Mouse (Mus musculus) kidney, postnatal 4 days (tissue): ENCODE measurements at regions not wholly inside any gene's neighbourhood (a gene's known extent, or its start where the extent isn't known, plus 50 kb on each side); places are given as distances from the start of the nearest gene placed in this dataset.

ENCODE experiments used
- DNase-seq, 2 experiments: peaks; one replicate each; pipeline ENCODE4 v3.0.0; 2021; ENCODE audit warnings: mixed read lengths in 2 of 2

DNA sequence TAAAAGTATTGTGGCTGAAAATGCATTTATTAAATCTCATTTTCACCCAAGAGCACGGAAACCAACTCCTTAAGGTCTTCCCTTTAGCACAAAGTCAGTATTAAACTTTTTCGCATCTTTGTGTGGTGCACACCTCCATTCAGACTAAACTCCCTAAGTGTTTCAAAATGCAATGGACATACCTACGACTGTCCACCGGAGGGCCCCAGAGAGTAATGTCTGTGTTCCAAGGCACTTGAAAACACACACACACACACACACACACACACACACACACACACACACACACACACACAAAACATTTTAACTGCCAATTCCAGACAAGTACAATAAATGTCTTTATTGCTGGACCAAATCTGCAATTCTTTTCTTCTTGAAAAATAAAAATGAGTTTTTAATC is 243.7 kb downstream of the Foxa2 start:
- peak; percentile 66 to 68 for DNase-seq

DNA sequence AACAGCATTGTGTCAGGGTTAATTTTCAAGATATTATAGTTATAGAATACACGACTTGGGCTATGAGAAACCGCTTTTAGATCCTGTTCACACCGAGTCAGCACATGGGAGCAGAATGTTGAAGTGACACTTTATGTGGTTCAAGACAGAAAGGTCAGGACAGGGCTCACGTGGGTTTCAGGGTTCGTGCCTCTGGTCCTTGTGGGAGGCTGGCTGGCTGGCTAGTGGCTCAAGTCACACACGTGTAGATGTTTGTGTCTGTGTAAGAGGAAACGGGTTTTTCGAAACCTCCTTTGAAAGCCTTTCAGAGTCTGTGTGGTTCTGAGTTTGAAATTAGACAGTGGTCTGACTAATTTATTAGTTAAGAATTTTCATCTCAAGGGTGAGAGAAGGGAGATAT is 255.3 kb downstream of the Foxa2 start:
- DNase-seq, result no peak

DNA sequence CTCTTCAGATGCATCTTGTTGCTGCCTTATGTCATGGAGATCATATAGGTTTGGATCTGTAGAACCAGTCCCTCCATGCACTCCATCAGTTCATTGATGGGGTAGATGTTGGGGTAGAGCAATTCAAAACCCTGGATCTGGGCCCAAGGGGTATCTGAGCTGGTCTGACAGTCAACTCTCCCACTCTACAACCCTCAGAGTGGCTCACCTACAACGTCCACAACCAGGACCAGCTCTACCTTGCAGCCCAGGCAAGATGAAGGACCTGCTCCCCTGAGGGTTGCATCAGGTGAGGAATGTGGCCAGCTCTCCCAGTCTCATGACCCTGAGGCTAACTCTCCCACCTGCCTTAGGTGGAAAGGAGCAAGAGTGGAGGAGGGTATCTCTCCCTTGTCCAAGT is 256.9 kb downstream of the Foxa2 start:
- DNase-seq, result no peak

DNA sequence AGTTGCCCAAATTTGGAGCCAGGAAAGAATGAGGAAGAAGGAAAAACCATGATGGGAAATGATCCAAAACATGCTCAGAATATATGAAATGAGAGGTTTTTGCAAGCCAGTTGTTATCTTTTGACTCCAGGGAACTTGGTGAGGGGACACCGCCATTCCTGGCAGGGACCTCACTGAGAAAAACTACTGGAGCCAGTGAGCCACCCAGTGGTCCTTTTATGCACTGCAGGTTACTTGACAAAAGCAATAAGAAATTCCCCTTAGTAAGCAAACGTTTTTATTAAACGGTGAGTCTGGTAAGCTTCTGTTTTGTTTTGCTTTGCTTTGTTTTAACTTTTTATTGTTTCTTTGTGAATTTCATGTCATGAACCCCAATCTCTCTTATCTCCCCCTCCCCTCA is 257.5 kb downstream of the Foxa2 start:
- DNase-seq, result peak; percentile 78 to 80

DNA sequence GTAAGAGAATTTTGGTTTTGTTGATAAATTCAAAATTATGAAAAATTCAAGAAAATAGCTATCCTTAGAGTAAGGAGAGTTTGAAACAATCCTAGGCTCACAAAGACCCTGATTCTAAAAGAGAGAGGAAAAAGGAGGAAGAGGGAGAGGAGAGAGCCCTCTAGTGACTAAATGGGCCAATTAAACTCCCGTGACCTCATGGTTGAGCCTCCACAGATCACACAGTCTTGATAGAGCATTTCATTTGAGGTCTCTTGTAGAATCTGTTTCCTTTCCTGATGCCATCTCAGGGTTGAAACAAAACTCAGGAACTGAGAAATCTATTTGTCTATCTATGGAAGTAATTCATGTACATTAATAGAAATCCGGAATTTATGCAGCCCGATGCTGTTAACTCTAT is 258.8 kb downstream of the Foxa2 start:
- DNase-seq, result no peak

DNA sequence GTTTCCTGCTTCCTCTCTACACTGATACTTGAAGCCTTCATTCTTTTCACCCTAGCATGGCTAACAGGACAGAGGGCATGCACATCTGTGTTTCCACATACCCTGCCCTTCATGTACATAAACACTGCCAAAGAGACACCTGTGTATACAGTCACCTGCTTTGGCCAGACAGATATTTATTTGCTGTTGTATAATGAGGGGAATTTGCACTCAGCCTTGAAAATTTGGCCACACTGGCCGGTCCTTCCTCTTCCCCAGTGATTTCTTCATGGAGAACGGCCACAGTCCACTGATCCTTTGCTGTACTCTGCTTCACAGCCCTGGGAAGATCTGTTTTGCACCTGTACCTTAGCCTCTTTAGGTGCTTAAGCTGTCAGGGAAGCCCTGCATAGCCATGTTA is 264.3 kb downstream of the Foxa2 start:
- no peak for DNase-seq

DNA sequence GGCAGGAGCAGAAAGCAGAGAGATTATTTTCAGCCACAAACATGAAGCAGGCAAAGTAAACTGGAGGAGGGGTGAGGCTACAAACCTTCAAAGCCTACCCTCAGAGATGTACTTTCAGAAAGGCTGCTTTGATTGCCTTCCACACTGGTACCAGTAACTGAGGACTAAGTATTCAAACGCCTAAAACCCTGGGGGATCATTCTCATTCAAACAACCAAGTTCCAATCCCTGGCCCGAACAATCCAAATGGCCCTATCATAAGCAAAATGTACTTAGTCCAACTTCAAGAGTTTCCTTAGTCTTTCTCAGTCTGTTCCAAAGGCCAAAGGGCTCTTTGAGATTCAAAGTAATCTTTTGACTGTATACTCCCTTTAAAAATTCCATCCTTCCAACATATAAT is 270.5 kb downstream of the Foxa2 start:
- DNase-seq, result no peak

DNA sequence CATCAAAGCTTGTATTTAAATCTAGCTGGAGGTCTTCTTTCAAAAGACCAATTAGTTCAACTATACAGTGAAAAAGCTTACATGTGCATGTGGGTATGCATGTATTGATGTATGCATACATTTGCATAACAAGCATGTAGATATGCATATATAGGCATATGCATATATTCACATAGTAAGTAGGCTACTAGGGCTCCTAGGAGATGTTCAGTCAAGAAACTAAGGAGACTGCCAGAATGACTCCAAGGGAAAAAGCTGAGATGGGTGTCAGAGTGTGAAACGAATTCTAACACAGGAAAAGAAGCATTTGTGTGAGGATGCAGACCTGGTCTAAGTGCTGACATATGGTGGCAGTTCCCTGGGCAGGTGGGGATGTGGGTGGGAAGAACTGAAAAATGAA is 274.2 kb downstream of the Foxa2 start:
- no peak for DNase-seq

DNA sequence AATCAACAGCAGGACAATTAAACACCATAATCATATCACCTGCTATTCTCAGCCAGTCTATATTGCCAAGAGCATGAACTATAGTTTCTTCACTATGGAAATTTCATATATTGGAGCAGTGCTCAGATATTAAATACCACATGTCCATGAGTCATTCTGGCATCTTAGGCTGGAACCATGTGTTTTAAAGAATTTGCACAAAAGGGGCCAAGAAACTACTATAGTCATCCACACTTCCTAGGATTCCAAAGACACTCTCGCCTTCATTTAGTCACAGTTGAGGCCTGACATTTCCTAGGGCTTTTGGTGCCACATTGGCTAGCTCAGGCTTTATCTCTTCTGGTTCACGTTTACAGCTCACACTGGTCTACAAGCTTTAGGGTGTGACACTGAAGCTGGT is 293.7 kb downstream of the Foxa2 start:
- DNase-seq, result no peak

DNA sequence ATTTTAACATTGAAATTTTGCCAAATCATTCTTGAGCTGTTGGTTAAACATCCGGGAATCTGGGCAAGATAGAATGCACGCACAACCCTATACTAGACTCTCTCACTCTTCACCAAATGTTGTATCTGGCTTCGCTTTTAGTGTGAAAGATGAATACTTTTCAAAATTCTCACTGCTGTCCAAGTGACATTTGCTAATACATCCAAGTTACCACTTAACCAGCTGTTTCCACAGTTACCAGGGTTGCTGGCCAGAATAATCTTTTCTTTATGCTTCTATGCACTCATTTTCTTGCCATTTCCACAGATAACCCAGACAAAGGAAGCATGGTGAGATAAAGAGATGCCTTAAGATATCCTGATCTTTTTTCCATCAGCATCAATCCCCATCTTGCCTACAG is 294.9 kb downstream of the Foxa2 start:
- DNase-seq, result no peak

DNA sequence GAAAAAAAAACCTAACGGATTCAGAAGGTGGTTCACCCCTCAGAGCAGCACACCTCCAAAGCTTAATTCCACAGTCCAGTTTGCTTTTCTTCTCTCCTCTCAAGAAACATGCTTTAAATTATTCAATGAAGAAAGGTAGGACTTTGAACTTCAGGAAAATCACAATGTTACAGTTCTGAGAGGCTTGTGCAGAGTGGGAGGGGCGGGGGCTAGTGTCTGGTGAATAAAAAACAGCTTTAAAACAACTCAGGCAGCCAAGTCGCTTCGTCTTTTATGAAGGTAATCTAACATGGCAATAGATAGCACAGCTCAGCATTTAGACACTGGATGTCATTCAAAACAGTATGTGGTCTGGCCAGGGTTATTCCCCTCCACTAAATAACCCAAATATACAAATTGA is 298.8 kb downstream of the Foxa2 start:
- DNase-seq, result peak in 1 of 2 experiments; percentile 6

DNA sequence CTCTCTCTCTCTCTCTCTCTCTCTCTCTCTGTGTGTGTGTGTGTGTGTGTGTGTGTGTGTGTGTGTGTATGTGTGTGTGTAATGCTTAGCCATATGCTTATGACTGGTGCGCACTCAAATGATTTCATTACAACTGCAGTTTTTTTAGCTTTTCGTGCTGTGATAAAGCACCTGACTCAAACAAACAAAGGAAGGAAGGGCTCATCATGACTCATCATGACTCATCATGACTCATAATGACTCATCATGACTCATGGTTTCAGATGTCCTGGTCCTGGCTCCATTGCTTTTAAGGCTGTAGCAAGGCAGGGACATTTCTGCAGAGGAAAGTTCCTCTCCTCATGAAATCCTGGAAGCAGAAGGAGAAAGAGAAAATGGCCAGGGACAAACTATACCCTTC is 302.9 kb downstream of the Foxa2 start:
- DNase-seq, result no peak

DNA sequence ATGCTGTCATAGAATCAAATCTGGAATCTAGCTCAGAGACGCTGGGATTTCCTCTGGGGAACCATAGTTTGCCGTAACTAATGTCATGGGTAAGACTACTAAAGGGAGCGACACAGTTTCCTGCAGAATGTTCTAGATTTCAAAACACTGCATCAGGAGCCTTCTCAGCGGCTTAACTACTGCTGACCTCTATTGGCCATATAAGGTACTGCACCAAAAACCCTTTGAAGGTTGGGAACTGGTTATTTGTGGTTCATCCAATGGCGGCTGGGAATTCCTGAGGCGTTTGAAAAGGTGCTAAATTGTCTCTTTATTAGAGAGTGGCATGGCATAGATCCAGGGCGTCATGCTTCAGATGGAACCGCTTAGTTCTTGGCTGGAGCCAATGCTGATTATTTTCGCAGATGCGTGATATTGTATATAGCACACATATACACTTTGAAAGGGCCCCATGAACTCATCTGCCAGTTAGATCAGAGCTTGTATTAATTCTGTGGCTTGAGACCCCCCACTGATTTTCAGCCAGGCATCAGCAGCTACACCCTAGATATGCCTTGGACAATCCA is 308.4 kb downstream of the Foxa2 start:
- DNase-seq, result peak; percentile 2 to 13

DNA sequence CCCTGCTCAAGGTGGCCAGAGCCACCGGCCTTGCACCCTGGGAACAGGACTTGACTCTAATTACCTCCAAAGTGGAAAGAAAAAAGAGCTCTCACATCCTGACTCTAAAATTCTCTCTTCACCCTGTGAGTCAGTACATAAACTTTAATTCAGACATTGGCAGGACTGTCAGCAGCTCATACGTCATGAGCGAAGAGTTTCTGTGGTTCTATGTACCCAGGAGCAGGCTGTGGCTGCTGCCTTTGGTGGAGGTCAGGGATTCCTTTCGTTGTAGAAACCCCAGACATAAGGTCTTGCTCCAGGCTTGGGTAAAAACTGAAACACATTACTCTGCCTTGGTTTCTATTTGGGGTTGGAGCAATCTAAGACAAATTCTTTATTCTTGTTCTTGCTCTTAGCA is 319.4 kb downstream of the Foxa2 start:
- no peak for DNase-seq

DNA sequence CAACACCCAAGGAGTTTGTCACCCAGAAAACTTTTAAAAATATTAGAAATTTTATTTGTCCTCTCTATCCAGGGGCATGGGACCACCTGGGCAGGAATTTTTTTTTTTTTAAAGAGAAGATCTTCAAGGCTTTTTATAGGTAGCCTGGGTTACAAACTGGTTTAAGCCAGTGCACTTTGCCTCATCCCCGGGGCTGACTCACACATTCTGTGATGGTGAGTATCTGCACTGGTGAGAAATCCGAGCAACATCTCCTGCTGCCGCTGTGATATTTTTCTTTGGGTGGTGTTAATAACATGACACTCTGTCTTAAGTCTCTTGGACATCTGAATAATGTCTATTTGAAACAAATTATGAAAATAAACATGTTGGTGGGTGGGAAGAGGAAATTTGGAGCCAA is 327.8 kb downstream of the Foxa2 start:
- no peak for DNase-seq

DNA sequence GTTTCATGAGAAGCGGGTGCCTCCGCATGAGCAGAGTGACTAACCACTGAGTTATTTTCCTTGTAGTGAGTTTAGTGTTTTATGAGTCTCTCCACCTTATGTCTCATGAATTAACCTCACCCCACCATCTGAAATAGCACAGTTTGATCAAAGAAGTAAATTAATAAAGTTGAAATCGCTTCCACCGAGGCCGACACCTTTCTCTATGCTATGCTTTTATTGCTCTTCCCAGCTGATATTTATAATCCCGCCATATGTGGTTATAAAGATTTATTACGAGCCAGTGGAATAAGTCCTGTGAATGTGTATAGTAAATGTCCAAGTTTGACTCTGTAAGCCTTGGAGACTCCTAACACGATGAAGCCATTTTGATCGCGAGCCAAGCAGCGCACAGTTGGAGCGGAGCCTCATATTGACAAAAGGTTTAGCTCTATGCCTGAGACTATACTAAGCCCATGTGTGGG is 329.3 kb downstream of the Foxa2 start:
- no peak for DNase-seq

DNA sequence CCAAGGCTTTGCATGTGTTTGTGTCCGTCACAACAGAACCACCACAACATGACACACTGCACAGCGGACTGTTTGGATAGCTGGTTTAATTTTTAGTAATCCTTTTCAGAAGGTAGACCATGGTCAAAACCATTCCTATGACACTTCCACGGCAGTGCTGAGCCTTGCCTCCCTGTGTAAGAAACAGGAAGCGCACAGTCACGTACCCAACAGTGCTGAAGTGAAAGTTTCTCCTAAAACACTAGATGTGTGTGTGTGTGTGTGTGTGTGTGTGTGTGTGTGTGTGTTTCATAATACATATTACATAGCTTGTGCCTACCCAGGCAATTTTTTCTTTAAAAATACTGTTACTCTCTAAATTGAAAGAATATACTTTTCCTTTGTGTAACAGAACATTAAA is 331.0 kb downstream of the Foxa2 start:
- no peak for DNase-seq

DNA sequence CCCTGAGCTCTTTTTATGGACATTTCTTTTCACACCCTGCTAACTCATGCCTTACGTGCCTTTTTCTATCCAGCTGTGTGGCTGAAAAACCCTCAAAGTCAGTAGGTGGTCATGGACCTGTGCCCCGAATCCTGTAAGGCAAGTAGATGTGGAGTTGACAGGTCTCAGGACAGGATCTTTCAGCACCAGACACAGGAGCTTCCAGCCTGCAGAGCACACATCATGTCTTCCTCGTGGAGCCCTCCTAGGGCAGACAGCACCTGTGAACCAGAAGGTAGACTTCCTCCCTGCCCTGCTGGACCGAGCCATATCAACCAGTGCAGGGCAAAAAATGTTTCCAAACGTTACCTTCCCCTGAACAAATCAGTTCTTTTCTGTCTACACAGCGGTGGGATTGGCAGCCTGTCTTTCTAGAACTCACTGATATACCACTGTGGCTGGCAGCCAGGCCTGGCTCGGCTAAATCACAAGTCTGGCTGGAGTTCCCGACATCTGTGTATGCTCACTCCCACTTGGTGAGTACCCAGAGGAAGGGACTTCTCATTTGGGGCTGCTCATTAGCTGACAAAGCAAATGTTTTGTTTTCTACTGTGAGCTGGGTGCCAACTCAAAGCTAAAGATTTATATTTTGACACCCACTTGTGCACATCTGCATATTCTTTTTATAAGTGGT is 336.0 kb downstream of the Foxa2 start:
- no peak for DNase-seq

DNA sequence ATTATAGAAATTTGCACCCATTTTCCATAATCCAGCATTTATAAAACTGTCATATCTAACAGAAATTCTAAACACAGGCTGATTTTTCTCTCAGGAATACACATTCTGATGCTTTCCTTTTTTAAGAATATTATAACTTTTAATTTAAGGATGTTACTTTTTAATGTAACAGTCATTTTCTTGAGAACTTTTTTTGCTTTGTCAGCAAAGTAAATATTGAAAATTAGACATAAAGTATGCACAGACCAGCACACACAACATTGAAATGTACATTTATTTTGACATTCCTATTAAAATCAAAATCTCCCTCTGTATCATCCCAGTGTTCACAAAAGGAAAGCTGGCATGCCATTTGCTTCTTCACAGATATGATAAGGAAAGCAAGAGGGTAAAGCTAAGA is 337.0 kb downstream of the Foxa2 start:
- no peak for DNase-seq

DNA sequence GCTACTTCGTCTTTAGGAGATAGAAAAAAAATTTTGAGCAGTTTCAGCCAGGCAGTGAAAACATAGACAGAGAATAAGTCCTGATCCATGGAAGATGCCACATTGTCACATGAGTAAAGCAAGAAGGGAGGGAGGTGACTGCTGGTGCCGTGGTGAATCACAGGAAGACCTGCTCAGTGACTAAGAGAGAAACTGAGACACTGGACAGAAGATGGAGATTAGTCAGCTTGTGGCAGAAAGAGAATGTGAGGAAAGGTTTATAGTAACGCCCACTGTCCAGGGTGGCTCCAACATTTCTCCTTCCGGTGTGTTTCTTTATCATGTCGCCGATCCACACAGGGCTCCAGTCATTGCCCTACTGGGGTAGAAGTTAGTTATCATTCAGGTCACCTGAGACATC is 339.6 kb downstream of the Foxa2 start:
- DNase-seq, result no peak

DNA sequence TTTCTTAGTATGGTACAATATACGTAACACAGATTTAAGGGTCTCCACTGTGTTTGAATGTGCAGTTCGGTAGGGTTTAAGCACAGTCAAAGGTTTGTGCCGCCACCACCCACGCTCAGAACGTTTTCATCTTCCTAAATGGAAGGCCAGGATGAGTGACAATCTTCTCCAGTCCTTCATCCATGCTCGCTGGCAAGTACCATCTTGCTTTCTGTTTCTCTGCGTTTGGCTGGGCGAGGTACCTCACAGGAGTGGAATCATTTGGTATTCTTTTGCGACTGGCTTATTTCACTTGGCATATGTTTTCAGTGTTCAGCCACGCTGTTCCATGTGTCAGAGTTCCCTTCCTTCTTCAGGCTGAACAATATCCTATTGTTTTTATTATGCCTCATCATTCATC is 342.3 kb downstream of the Pax1 start:
- no peak for DNase-seq

DNA sequence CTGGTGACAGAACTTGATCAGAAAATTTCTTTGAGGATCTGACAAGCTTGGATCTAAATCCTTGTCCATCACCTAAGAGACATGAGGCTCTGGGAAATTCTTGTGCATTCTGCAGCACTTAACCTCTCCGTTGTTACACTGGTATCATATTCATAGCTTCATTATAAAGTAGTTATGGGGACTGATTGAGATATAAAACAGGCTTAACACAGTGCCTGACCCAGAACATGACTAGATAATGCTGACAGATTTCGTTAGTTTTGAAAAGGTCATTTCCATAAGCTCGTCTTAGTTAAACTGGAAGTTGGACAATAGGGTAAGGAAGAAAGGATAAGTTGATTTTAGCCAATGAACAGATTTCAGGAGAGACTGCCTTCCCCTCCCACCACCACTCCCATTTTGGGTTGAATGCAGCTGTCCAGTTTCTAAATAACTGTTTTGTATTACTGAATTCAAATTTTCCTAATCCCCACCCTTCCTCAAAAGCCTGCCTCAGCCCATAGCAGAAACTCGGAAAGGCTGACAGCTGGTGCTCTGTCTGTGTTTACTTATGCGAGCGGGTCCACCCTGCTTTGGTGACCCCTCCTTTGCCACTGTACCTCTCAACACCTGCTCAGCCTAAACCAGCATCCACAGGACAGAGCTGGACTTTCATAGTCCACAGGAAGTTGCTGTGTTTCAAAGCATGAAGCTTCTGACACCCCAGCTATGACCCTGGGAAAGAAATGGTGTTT is 340.8 kb downstream of the Pax1 start:
- DNase-seq, result no peak

DNA sequence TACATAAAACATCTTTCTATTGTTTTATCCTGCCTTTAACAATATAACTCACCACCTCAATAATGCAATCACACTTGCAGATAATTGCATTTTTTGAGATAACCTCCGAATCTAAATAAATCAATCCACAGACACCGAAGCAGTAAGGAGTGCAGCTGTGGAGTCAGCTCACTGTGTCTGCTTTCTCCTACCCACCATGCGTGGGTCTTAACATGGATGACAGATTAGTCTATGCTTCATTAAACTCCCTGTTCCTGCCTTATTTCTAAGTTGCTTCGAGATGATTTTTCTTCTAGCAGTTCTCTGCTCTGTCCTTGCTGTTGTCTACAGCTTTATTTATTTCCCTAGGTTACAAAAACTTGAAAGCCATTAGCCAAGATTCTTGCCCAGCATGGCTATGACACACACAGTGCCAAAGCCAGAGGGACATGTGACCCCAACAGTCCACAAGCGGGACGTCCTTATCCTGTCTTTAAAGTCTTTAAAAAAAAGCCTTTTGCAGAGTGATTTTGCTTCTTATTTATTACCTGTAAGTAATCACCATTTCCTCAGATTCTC is 337.9 kb downstream of the Pax1 start:
- DNase-seq, result no peak

DNA sequence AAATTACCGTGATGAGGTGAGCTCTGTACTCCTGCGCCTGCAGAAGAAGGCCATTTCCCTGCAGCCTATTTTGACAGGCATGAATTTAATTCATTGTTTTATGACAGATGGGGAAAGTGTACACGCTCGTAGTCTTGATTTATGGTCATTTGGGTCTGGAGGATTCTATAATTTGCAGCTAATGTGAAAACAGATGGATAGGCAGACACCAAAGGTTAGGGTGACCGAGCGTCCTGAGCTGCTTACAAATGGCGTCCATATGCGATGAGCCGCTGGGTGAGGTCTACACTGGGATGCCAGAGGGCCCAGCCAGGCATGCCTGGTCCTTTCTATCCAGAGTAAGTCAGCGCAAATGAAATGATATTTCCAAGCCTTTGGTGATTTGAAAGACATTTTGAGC is 330.2 kb downstream of the Pax1 start:
- DNase-seq, result no peak
